Mouse (Mus musculus) heart, postnatal 25 days (tissue): ENCODE data around the gene Dysf. TPM values are rescaled to one million over a fixed set of nuclear protein-coding genes. Genes with fewer than 3 reads are reported as not detected.

Experiments used
- DNase-seq: peaks from one replicate; pipeline ENCODE4 v3.0.0; 2022; ENCODE audit warnings: low spot score
- intact Hi-C: fragments of 180-260 bp; cut with DNase I; formaldehyde crosslinking; loops from one replicate; pipeline ENCODE4 v1.15.1; 2025
- total RNA-seq, 2 experiments: library from RNA; stranded (reverse); gene quantifications; 2 replicates each; pipeline ENCODE4 v1.2.3; 2021

Gene Dysf
- total RNA-seq, 2 experiments from 2014 or later: 111 to 119 TPM

DNA sequence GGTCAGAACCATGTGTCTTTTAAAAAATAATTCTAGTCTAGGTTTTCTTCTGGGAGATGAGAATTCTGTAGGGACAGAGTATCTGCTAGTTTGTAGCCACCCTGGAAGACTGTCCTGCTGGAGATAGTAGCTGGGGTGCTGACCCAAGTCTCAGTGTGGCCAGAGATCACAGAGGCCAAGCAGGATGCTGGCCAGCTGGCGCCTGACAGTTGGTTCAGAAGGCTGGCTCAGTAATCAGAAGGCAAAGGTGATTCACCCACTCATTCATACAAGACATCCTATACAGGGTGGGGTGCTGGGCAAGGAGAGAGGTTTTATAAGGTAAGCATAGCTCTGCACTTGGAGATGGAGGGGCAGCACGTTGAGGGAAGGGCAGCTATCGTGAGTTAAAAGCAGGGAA, 204.7 kb downstream of the Dysf start:
- intact Hi-C loops: no loop called here
- no peak for DNase-seq

- intact Hi-C loops: no loop called here
- no peak for DNase-seq
These were observed 209.0 kb downstream of the Dysf start for GRCm38 (mm10) chr6:84217216-84217933.

DNA sequence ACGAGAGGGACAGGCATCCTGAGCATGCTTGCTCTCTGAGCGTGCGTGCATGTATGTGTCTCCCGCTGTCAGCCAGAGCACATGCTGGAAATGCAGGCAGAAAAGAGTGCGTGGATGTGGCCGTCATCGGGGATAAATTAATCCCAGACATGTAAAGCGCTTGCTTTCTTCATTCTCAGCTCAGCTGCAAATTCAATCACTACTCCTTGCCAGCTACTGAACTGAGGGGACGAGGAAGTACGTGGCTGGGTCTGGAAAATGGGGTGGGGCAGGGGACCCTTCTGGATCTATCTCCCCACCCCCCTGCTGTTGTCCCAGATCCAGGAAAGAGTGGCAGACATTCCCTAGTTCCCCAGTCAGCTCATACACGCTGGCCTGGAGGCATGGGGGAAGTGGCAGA, 210.7 kb downstream of the Dysf start:
- intact Hi-C loops: no loop called here
- DNase-seq: no peak

DNA sequence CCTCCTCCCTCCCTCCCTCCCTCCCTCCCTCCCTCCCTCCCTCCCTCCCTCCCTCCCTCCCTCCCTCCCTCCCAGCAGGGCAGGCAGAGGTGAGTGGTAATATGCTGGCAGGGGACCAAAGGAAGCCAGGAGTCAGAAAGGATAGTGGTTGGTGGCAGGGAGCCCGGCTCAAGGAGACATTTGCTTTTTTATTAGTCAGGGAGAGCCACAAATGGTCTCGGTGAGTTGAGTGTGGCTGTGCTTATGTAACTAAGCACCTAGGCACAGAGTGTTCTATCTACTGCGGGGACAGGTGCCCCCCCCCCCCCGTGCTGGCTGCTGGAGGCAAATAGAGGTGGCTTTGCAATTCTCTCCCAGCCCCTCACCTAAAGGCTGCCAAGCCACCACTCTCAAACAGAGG, 216.5 kb downstream of the Dysf start:
- intact Hi-C loops: no loop called here
- DNase-seq: no peak

- intact Hi-C loops: no loop called here
- DNase-seq: peak; percentile 70
These were observed 217.2 kb downstream of the Dysf start for GRCm38 (mm10) chr6:84225587-84225986.

DNA sequence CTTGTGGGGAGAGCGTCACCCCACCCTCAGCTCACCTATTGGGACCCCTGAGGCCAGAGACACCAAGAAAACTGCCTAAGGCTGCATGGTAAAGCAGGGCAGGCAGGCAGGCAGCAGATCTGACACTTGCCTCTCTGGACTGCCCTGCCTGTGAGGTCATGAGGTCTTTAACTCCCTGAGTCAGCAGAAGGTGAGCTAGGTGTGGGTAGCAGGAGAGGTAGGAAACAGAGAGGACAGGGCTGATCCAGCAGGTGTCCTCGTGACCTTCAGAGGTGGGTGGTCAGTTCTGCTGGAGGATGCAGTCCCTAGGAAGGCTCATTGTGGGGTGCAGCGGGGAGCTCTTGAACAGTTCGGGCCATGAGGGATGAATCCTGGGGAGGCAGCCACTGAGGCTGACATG, 219.8 kb downstream of the Dysf start:
- intact Hi-C loops: no loop called here
- DNase-seq: no peak

GRCm38 (mm10) chr6:84228786-84229185, 220.4 kb downstream of the Dysf start:
- no peak for DNase-seq
- intact Hi-C loops: no loop called here

GRCm38 (mm10) chr6:84229739-84230138, 221.3 kb downstream of the Dysf start:
- intact Hi-C loops: no loop called here
- DNase-seq: no peak

DNA sequence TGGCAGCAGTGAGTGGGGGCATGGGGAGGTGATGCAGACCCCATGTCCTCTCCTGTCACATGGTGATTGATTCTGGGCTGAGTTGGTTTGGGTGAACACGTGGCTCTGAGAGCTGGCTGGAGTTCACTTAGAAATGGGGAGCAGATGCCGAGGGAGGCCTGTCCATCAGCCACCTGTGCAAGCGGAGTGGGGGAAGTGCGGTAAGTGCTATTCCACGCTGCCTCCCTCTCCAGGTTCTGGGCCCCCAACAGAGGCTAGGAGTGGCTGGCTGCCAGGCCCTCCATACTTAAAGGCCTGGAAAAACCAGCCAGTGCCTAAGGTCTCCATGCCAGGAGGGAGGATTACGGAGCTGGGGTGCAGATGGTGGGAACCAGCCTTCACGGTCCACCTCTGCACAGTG, 222.7 kb downstream of the Dysf start:
- DNase-seq: no peak
- intact Hi-C loops: no loop called here

DNA sequence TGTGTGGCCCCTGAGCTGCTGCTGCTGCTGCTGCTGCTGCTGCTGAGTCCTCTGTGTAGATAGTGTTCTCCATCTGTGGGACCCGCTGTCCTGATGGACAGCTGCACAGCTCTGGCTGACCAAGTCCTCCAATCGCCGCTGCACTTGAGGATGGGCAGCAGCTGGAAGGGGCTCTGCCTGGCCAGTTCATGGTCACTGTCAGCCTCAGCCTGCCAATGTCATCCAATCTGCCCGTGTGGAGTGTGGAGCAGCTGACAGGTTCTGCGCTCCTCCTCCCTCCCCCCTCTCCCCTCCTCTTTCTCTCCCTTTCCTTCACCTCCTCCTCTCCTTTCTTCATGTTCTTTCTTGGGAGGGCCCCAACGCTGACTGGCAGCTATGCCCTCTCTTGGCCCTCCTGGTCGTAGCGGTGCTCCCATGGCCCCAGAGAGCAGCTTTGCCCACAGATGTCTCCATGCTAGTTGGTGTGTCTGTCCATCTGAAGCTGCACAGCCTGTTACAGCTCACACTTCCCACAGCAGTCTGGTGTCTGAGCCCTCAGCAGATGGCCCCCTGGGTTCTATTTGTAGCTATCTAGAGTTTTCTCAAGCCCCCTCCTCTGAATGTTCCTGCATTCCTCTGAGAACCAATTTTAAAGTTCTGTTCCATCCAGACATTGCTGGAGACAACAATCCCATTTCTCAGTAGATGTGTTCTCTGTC, 223.8 kb downstream of the Dysf start:
- intact Hi-C loops: no loop called here

DNA sequence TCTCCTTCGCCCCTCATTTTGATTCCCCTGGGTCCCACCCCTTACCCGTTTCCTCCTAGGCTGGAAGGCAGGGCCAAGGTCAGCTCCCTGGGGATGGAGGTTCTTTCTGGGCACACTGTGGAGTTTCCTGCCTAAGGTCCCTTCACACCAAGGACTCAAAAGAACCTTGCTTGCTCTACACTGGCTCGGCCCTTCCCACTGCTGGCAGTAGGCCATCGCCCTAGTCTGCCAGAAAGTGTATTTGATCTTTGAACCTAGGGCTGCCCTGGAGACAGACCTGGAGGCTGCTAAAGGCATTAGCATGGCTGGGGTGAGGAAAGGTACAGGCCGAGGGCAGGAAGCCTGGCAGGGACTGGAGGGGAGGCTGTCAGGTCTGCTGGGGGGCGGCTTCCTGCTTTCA, 225.4 kb downstream of the Dysf start:
- intact Hi-C loops: no loop called here
- no peak for DNase-seq

More for the DNA sequence above, 223.8 kb downstream of the Dysf start:
- DNase-seq: no peak

GRCm38 (mm10) chr6:84235365-84235764, 227.0 kb downstream of the Dysf start:
- intact Hi-C loops: no loop called here
- no peak for DNase-seq

GRCm38 (mm10) chr6:84243385-84243784, 235.0 kb downstream of the Dysf start:
- intact Hi-C loops: no loop called here
- DNase-seq: peak; percentile 50

- no peak for DNase-seq
- intact Hi-C loops: no loop called here
These were observed 237.8 kb downstream of the Dysf start for GRCm38 (mm10) chr6:84246101-84246760.

DNA sequence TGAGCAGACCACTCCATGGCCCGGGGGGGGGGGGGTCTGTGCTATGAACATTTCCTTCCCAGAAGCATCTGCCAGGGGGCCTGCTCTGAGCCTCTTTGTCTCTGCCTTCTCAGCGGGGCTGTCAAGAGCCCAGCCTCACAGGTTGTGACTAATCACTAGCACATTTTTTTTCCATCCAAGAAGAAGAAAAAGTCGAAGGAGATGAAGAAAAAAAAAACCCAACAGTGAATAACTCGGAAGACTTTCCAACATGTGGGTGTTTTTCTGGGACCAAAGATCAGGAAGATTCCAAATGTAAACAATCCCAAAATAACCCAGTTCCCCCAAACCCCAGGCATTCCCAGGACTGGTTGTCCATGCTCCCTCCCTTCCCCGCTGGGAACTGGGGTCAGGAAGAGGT, 238.6 kb downstream of the Dysf start:
- intact Hi-C loops: no loop called here
- no peak for DNase-seq

Other genes with a start within 250 kb of the Dysf start
- not detected for gene Ankrd53, start 245.9 kb upstream of the Dysf start, total RNA-seq
- gene Tex261, start 232.8 kb upstream of the Dysf start, total RNA-seq: 10 to 100 TPM; 85.4 to 99.8 TPM
- 10 to 100 TPM; 16.7 to 18.0 TPM for gene Nagk, start 213.6 kb upstream of the Dysf start, total RNA-seq
- gene Paip2b, start 176.8 kb upstream of the Dysf start, total RNA-seq: 10 to 100 TPM; 30.6 to 35.0 TPM
- gene Zfp638, start 141.5 kb upstream of the Dysf start, total RNA-seq: 10 to 100 TPM; 51.2 to 56.2 TPM